Mouse (Mus musculus): ENCODE measurements around the gene Arxes2.

DNA sequence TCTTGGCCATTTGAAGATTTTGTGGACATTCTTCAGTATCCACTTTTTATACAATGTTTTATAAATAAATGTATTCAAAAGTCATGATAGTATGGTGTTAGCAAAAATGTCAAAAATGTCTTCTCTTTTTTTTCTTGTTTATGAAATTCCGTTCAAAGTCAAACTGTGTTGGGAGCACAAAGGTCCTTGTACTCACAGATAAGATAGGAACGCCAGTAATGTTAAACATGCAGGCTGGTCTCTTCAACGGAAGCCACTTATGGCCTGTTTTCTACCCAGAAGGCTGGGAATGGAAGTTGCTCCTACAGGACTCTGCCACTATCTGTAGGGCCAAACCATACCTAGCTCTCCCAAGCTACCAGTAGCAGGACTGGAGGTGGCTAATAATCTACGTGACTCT, 34.1 kb upstream of the Arxes2 start:
- TF ChIP-seq EP300 (IDR thresholded peaks at IDR 0.05; ENCODE audit: low read depth) = no peak
- no peak for TF ChIP-seq CTCF (IDR thresholded peaks at IDR 0.05; ENCODE audit: low read depth)

Data from heart, postnatal 0 days (tissue).